Mouse (Mus musculus): ENCODE measurements at regions not wholly inside any gene's neighbourhood (a gene's known extent, or its start where the extent isn't known, plus 50 kb on each side); places are given as distances from the start of the nearest gene placed in this dataset.

DNA sequence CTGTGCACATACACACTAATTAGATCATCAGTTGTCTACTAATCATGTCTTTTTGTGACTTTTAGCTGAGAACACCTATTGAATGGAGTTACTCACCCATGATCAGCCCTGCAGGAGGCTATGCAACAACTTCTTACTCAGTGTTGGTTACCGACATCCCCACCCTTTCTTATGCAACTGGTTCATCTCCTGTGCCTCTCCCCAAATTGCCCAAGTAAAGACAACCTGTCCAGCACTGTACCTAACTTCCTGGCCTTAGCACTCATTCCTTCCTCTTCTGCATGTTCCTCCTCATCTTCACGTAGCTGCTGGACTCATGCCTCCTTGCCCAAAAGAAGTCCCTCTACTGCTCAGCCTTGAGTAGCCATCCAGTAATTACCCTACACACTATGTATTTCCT, 76.2 kb upstream of the Klf7 start:
- Histone ChIP-seq H3K4me3 (replicated peaks; ENCODE audit: low read length) (no peak overlapping the region), H3K36me3 (ENCODE audit: control insufficient read depth, insufficient read depth) (no peaks in the 10 kb centered on the region), H3K9me3 (ENCODE audit: control insufficient read depth, low read length) (no peaks in the 10 kb centered on the region), H3K4me2 (ENCODE audit: low read length) (no peak overlapping the region), H3K4me1 (replicated peaks; ENCODE audit: control insufficient read depth, insufficient read depth, low read length) (peaks cover 28% of the 10 kb centered on the region), H3K27ac (ENCODE audit: low read length) (no peak overlapping the region), H3K9ac (replicated peaks; ENCODE audit: low read depth, low read length) (no peak overlapping the region), H3K27me3 (replicated peaks; ENCODE audit: control insufficient read depth, insufficient read depth, low read length) (no peaks in the 10 kb centered on the region)
- WGBS = 52% methylated on average over 2 of the region's 2 CpGs
- ATAC-seq = no peak

DNA sequence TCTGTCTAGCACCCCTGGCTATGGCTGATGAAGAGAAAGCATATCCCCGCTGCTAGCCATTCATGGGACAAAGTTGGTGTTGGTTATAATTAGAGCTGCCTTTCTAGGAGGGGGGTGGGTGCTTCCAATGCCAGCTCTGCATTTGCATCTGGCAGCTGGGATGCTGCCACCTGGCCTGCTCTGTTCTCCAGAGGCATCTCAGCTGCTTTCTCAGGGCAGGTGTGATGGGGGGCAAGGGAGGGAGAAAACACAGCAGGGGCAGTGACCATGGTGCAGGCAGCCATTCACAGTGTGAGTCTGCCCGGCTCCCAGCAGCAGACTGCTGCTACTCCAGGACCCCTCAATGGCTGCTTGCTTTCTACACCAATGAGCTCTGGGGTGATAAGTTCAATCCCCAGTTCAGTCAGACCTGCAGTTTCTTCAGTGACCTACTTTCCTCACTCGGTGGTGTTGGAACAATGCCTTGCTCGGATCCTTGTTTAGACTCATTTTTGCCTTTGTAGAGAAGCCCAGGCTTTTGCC, 73.9 kb upstream of the Klf7 start:
- Histone ChIP-seq H3K4me3 (replicated peaks; ENCODE audit: low read length) (no peak overlapping the region), H3K4me2 (ENCODE audit: low read length) (no peak overlapping the region), H3K27me3 (replicated peaks; ENCODE audit: control insufficient read depth, insufficient read depth, low read length) (no peaks in the 10 kb centered on the region), H3K4me1 (replicated peaks; ENCODE audit: control insufficient read depth, insufficient read depth, low read length) (peaks cover 49% of the 10 kb centered on the region), H3K9ac (replicated peaks; ENCODE audit: low read depth, low read length) (no peak overlapping the region), H3K36me3 (ENCODE audit: control insufficient read depth, insufficient read depth) (no peaks in the 10 kb centered on the region), H3K9me3 (ENCODE audit: control insufficient read depth, low read length) (no peaks in the 10 kb centered on the region), H3K27ac (ENCODE audit: low read length) (no peak overlapping the region)
- ATAC-seq = peak; percentile 32; the same call in 1 of the 2 replicates
- 0% methylated on average over 4 of the region's 4 CpGs for WGBS

DNA sequence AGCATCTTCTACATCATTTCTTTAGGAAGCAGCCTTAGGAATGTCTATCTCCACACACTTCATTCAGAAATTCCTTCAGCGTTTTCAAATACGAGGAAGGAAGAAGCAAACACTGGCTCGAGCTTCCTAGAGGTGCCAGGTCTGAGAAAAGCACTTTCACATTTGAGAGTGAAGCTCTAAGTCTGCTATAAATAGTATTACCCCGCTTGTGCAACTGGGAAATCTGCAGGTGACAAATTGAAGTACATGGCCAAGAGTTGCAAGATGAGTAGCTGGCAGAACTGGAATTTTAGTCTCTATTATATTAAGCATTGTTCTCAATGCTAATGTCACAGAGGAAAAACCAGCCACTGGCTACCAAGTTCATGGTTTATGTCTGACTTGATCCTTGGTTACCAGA, 73.2 kb upstream of the Klf7 start:
- peaks cover 48% of the 10 kb centered on the region for H3K4me1 ChIP-seq (replicated peaks; ENCODE audit: control insufficient read depth, insufficient read depth, low read length)
- H3K36me3 ChIP-seq (ENCODE audit: control insufficient read depth, insufficient read depth) = no peaks in the 10 kb centered on the region
- no peak overlapping the region for H3K4me2 ChIP-seq (ENCODE audit: low read length)
- H3K27me3 ChIP-seq (replicated peaks; ENCODE audit: control insufficient read depth, insufficient read depth, low read length) = no peaks in the 10 kb centered on the region
- ATAC-seq = no peak
- no peaks in the 10 kb centered on the region for H3K9me3 ChIP-seq (ENCODE audit: control insufficient read depth, low read length)
- 76% methylated on average over 4 of the region's 4 CpGs for WGBS
- no peak overlapping the region for H3K9ac ChIP-seq (replicated peaks; ENCODE audit: low read depth, low read length)
- no peak overlapping the region for H3K4me3 ChIP-seq (replicated peaks; ENCODE audit: low read length)
- no peak overlapping the region for H3K27ac ChIP-seq (ENCODE audit: low read length)

DNA sequence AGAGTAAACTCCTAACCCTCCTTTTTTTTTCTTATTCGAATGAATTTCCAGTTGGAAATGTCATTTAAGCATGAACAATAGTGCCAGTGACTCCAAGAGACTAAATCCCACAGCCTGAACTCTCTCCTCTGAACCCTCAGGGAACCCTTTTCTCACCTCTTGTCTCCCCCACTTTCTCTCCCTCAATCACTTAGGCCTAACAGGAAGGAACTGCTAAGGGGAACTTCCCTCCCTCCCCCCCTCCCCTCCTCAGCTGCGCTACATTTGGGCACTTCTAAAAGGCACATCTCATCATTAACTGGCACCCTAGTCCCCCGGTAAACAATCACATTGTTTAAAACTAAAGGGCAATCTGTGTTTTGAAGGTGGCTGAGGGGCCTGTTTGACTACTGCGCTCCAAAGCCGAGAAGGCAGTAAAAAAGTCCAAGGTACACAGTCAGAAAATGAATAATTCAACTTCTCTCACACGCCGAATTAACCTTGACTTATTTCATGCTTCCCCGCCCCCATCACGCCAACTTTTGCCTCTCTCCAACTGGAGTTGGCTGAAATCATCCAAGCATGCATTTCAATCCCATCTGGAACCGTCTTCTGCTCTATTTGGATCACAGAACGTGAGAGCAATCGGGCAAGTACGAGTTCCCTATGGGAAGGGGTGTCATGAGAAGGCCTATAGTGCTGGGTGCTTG, 71.2 kb upstream of the Klf7 start:
- Histone ChIP-seq H3K4me2 (ENCODE audit: low read length) (no peak overlapping the region), H3K27me3 (replicated peaks; ENCODE audit: control insufficient read depth, insufficient read depth, low read length) (no peaks in the 10 kb centered on the region), H3K4me1 (replicated peaks; ENCODE audit: control insufficient read depth, insufficient read depth, low read length) (peaks cover 52% of the 10 kb centered on the region), H3K27ac (ENCODE audit: low read length) (peak overlapping the region; percentile 41), H3K9ac (replicated peaks; ENCODE audit: low read depth, low read length) (no peak overlapping the region), H3K36me3 (ENCODE audit: control insufficient read depth, insufficient read depth) (no peaks in the 10 kb centered on the region), H3K4me3 (replicated peaks; ENCODE audit: low read length) (no peak overlapping the region), H3K9me3 (ENCODE audit: control insufficient read depth, low read length) (no peaks in the 10 kb centered on the region)
- WGBS = 23% methylated on average over 13 of the region's 13 CpGs
- ATAC-seq = peak; percentile 45

DNA sequence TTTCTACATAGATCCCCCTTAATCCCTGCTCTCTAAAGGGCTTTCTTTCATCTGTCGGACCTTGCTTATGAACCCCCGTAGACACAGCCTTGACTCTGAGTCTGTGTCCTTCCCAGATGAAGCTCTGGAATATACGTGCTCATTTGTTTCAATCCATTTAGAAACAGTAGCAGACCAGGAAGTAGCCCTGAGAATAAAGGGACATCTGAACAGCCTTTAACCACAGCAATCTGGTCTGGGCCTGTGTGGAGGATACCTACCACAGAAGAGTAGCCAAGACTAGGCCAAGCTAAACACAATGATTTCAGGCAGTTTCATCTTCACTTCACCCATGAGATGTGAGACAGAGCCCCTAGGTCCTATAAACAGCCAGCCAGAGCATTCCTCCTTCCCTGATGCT, 70.7 kb upstream of the Klf7 start:
- Histone ChIP-seq H3K4me2 (ENCODE audit: low read length) (no peak overlapping the region), H3K4me3 (replicated peaks; ENCODE audit: low read length) (no peak overlapping the region), H3K27me3 (replicated peaks; ENCODE audit: control insufficient read depth, insufficient read depth, low read length) (no peaks in the 10 kb centered on the region), H3K36me3 (ENCODE audit: control insufficient read depth, insufficient read depth) (no peaks in the 10 kb centered on the region), H3K27ac (ENCODE audit: low read length) (peak overlapping the region; percentile 41), H3K4me1 (replicated peaks; ENCODE audit: control insufficient read depth, insufficient read depth, low read length) (peaks cover 52% of the 10 kb centered on the region), H3K9ac (replicated peaks; ENCODE audit: low read depth, low read length) (no peak overlapping the region), H3K9me3 (ENCODE audit: control insufficient read depth, low read length) (no peaks in the 10 kb centered on the region)
- ATAC-seq = no peak
- WGBS = 75% methylated on average over 3 of the region's 3 CpGs

DNA sequence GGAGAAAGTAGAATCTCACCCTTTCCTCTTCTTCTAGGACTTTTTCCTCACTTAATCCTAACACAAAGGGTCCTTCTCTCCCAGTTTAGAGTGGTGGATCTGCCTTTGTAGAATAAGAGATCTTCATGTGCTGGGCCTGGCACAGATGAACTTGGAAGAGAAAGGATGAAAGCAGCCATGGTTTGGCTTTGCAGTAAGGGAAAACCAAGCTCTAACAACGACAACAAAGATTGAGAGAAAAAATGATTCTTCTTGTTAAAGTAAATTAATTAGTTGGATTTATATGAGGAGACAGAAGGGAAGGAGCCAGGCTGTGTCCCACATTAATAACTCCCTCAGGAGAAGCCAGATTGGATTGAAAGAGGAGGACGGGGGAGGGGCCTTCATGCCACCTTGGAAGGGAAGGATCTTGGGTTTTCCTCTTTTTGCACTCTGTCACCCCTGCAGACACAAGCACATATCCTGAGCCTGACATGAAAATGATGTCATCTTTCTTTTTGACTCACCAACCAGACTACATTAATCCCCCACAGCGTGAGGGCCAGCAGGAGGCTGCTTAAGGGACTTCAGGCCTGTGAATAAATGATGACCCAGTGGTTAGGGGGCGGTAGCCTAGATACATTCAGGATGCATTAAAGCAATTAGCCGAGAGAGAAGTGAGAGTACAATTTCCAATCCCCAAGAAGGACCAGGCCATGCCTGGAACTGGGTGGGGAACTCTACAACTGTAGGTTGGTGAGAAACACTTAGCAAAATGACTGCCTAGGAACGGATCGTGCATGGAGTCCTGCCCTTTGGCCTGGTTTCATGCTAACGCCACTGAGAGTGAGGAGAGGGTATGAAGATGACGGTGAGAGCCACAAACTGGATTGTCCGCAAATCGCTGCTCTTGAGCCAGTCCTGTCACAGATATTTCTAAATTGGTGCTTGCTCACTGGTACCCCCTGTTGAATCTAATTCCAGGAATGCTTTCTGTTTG, 69.4 kb upstream of the Klf7 start:
- peak; percentile 30; the same call in 1 of the 2 replicates for ATAC-seq
- H3K27ac ChIP-seq (ENCODE audit: low read length) = peak overlapping the region; percentile 43
- 48% methylated on average over 11 of the region's 11 CpGs for WGBS

DNA sequence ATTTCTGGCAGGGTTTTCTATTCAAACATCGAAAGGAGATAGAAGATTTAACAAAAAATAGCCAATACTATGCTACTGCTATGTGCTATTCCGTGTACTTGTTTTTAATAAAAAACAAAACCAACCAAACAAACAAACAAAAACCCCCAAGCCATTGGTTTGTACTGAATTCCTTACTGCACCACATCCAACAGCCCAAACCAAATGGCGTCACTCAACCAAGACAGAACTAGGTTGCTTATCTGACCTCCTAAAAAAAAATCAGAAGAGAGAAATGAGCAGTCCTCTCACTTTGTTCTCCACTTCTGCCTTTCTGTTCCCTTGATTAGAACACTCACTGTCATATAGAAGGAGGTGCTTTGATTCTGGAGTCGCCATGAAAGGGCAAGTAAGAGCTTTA, 68.6 kb upstream of the Klf7 start:
- WGBS = 72% methylated on average over 4 of the region's 4 CpGs
- H3K27ac ChIP-seq (ENCODE audit: low read length) = peak overlapping the region; percentile 43
- no peak for ATAC-seq

More for the DNA sequence above, 69.4 kb upstream of the Klf7 start:
- Histone ChIP-seq H3K4me2 (ENCODE audit: low read length) (no peak overlapping the region), H3K9ac (replicated peaks; ENCODE audit: low read depth, low read length) (no peak overlapping the region), H3K36me3 (ENCODE audit: control insufficient read depth, insufficient read depth) (no peaks in the 10 kb centered on the region), H3K9me3 (ENCODE audit: control insufficient read depth, low read length) (no peaks in the 10 kb centered on the region), H3K4me1 (replicated peaks; ENCODE audit: control insufficient read depth, insufficient read depth, low read length) (peaks cover 52% of the 10 kb centered on the region), H3K27me3 (replicated peaks; ENCODE audit: control insufficient read depth, insufficient read depth, low read length) (no peaks in the 10 kb centered on the region), H3K4me3 (replicated peaks; ENCODE audit: low read length) (no peak overlapping the region)

DNA sequence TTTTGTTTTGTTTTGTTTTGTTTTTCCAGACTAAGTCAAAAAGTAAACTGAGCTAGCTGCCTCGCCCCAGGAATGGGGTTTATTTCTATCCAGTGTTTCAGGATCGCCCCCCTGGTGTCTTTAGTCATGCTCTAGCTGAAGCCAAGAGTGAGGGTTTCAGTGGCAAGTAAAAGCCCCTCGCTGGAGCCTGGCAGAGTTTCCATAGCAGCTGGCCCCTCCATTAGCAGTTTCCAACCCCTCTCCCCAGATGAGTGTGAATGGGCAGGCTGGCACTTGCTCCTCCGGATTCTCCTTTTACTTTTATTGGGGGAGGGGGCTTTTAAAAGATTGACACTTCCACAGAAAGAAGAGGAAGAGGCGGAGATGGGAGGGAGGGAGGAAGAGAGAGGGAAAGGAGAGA, 68.0 kb upstream of the Klf7 start:
- H3K4me2 ChIP-seq (ENCODE audit: low read length) = no peak overlapping the region
- H3K9ac ChIP-seq (replicated peaks; ENCODE audit: low read depth, low read length) = no peak overlapping the region
- peak; percentile 56 for ATAC-seq
- WGBS = 15% methylated on average over 5 of the region's 5 CpGs
- H3K27ac ChIP-seq (ENCODE audit: low read length) = 0 out of 2 replicates have a peak overlapping the region, but pooled peaks have one; percentile 6
- H3K4me3 ChIP-seq (replicated peaks; ENCODE audit: low read length) = no peak overlapping the region
- no peaks in the 10 kb centered on the region for H3K36me3 ChIP-seq (ENCODE audit: control insufficient read depth, insufficient read depth)
- H3K4me1 ChIP-seq (replicated peaks; ENCODE audit: control insufficient read depth, insufficient read depth, low read length) = peaks cover 46% of the 10 kb centered on the region
- no peaks in the 10 kb centered on the region for H3K27me3 ChIP-seq (replicated peaks; ENCODE audit: control insufficient read depth, insufficient read depth, low read length)
- no peaks in the 10 kb centered on the region; the same call in 1 of the 2 replicates for H3K9me3 ChIP-seq (ENCODE audit: control insufficient read depth, low read length)

More for the DNA sequence above, 68.6 kb upstream of the Klf7 start:
- Histone ChIP-seq H3K27me3 (replicated peaks; ENCODE audit: control insufficient read depth, insufficient read depth, low read length) (no peaks in the 10 kb centered on the region), H3K4me3 (replicated peaks; ENCODE audit: low read length) (no peak overlapping the region), H3K4me2 (ENCODE audit: low read length) (no peak overlapping the region), H3K9ac (replicated peaks; ENCODE audit: low read depth, low read length) (no peak overlapping the region), H3K9me3 (ENCODE audit: control insufficient read depth, low read length) (no peaks in the 10 kb centered on the region; the same call in 1 of the 2 replicates), H3K36me3 (ENCODE audit: control insufficient read depth, insufficient read depth) (no peaks in the 10 kb centered on the region), H3K4me1 (replicated peaks; ENCODE audit: control insufficient read depth, insufficient read depth, low read length) (peaks cover 46% of the 10 kb centered on the region)

DNA sequence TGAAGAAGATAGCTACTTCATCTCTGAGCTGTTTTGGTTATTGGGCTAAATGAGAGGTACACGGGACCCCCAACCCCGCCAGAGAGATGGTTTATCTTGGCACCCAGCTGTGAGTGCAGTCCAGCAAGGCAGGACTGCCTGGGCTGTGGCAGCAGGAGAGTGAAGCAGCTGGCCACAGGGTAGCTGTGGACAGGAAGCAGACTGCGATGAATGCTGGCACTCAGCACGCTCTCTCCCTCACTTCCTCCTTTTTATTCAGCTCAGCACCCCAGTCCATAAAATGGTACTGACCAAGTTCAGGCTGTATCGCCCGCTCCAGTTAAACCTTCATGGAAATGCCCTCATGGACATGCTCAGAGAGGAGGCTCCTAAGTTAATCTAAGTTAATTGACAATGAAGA, 67.4 kb upstream of the Klf7 start:
- H3K4me3 ChIP-seq (replicated peaks; ENCODE audit: low read length) = no peak overlapping the region
- H3K9me3 ChIP-seq (ENCODE audit: control insufficient read depth, low read length) = no peaks in the 10 kb centered on the region; the same call in 1 of the 2 replicates
- H3K27ac ChIP-seq (ENCODE audit: low read length) = no peak overlapping the region
- no peaks in the 10 kb centered on the region for H3K27me3 ChIP-seq (replicated peaks; ENCODE audit: control insufficient read depth, insufficient read depth, low read length)
- WGBS = 48% methylated on average over 6 of the region's 6 CpGs
- no peaks in the 10 kb centered on the region for H3K36me3 ChIP-seq (ENCODE audit: control insufficient read depth, insufficient read depth)
- no peak overlapping the region for H3K9ac ChIP-seq (replicated peaks; ENCODE audit: low read depth, low read length)
- peak; percentile 39; the same call in 1 of the 2 replicates for ATAC-seq
- no peak overlapping the region for H3K4me2 ChIP-seq (ENCODE audit: low read length)
- H3K4me1 ChIP-seq (replicated peaks; ENCODE audit: control insufficient read depth, insufficient read depth, low read length) = peaks cover 46% of the 10 kb centered on the region

All from forebrain, embryonic 16.5 days (tissue).